Mouse (Mus musculus) liver, postnatal 0 days (tissue): ENCODE data around the gene Megf6.

Experiments used
- CTCF ChIP-seq: sonication (generic); IDR thresholded peaks from 2 replicates; pipeline ENCODE4 v1.5.1; 2016; ENCODE audit warnings: antibody characterized with exemption, low read depth
- EP300 ChIP-seq: IDR thresholded peaks from 2 replicates; pipeline ENCODE4 v1.6.1; 2016; ENCODE audit warnings: antibody characterized with exemption, low read depth, mild to moderate bottlenecking

DNA sequence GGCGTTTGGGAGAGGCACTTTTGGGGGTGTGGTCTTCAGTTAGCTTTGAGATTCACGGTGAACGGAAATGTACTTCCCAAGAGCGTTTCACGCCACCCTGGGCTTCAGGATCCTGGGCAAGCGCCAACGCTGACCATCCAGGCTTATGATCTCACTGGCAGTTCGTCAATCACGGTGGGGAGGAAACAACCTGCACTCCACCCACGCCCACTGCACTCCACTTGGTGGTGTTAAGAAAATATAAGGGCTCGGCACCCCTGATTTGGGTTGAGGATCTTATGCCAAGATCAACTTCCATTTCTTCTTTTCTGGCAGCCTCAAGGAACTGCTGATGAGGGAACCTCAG lies 143.1 kb downstream of the Megf6 start:
- TF ChIP-seq CTCF: no peak
- TF ChIP-seq EP300: no peak
